Comparison of ENCODE assay signal across 8 mouse cellular contexts in the genomic region with DNA sequence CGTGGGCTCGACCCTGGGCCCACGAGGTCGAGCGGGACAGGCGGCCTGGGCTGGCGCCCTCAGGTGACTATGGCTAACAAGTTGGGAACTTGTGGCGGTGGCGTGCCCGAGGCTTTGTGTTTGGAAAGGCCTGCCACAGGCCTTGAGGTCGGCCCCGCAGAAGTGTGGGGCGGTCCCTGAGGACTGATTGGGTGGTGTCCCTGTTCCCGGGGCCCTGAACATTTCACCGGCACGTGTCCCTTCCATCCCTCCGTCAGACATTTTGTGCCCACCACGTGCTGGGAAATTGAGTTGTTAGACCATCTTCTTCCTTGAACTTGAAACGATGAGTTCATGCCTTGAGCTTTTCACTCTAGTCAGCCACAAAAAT. TPM values are rescaled to one million over a fixed set of nuclear protein-coding genes. Genes with fewer than 3 reads are reported as not detected.
DNase-seq lines count a peak whose midpoint lies in the region; ATAC-seq and TF ChIP-seq lines count a peak whose summit lies in the region.

No protein-coding gene starts in this region.

- H3K27me3 ChIP-seq in forebrain, embryonic 16.5 days (replicated peaks; ENCODE audit: control insufficient read depth, insufficient read depth, low read length) = no peaks in the 10 kb centered on the region
- no peaks in the 10 kb centered on the region for H3K27me3 ChIP-seq in hindbrain, embryonic 12.5 days

- H3K4me3 ChIP-seq in forebrain, embryonic 16.5 days (replicated peaks; ENCODE audit: low read length) = peak overlapping the region; percentile 94
- H3K4me3 ChIP-seq in hindbrain, embryonic 12.5 days = peak overlapping the region; percentile 94

- H3K36me3 ChIP-seq in forebrain, embryonic 16.5 days (ENCODE audit: control insufficient read depth, insufficient read depth) = no peaks in the 10 kb centered on the region
- 0 out of 2 replicates have a peak, but pooled peaks cover 4% of the 10 kb centered on the region for H3K36me3 ChIP-seq in hindbrain, embryonic 12.5 days

- no peaks in the 10 kb centered on the region for H3K9me3 ChIP-seq in forebrain, embryonic 16.5 days (ENCODE audit: control insufficient read depth, low read length)
- no peaks in the 10 kb centered on the region for H3K9me3 ChIP-seq in hindbrain, embryonic 12.5 days (replicated peaks)

- under 1% methylated on average over 18 of the region's 19 CpGs for WGBS in forebrain, embryonic 16.5 days
- under 1% methylated on average over 19 of the region's 19 CpGs for WGBS in hindbrain, embryonic 12.5 days

- peak overlapping the region; percentile 98 for H3K27ac ChIP-seq in forebrain, embryonic 16.5 days (ENCODE audit: low read length)
- peak overlapping the region; percentile 99 for H3K27ac ChIP-seq in hindbrain, embryonic 12.5 days

- H3K9ac ChIP-seq in forebrain, embryonic 16.5 days (replicated peaks; ENCODE audit: low read depth, low read length) = peak overlapping the region; percentile 97
- H3K9ac ChIP-seq in hindbrain, embryonic 12.5 days = peak overlapping the region; percentile 99

- no peak for TF ChIP-seq CTCF in brain, embryonic 14.5 days (IDR thresholded peaks at IDR 0.05; ENCODE audit: borderline replicate concordance, extremely low read depth, insufficient read depth, insufficient read length)

- H3K4me2 ChIP-seq in forebrain, embryonic 16.5 days (ENCODE audit: low read length) = peak overlapping the region; percentile 93
- peak overlapping the region; percentile 81 for H3K4me2 ChIP-seq in hindbrain, embryonic 12.5 days (replicated peaks)

- TF ChIP-seq POLR2A in brain, embryonic 14.5 days (IDR thresholded peaks at IDR 0.05; ENCODE audit: borderline replicate concordance, extremely low read depth, insufficient read depth, insufficient read length, poor library complexity, severe bottlenecking) = no peak

- peaks cover 34% of the 10 kb centered on the region for H3K4me1 ChIP-seq in forebrain, embryonic 16.5 days (replicated peaks; ENCODE audit: control insufficient read depth, insufficient read depth, low read length)
- H3K4me1 ChIP-seq in hindbrain, embryonic 12.5 days = peaks cover 23% of the 10 kb centered on the region

- ATAC-seq in forebrain, embryonic 16.5 days = no peak
- ATAC-seq in hindbrain, embryonic 12.5 days (ENCODE audit: low FRiP score) = peak; percentile 13; the same call in 1 of the 2 replicates

- peak; percentile 82 for DNase-seq in ES-CJ7 (ENCODE audit: low read depth, low spot score)
- DNase-seq in brain, embryonic 14.5 days (ENCODE audit: low read depth) = peak; percentile 86
- peak; percentile 41 to 47 for DNase-seq in layer of hippocampus, postnatal 14 days (ENCODE audit: low spot score in 2 of 2)
- peak; percentile 68 for DNase-seq in lung, postnatal 25 days (ENCODE audit: low spot score)
- peak; percentile 22 for DNase-seq in right cerebral cortex, adult 18-20 months
- DNase-seq in urinary bladder, adult 2 months (ENCODE audit: low spot score) = peak; percentile 50

RNA-seq across cellular contexts. Expression of a gene that starts 1.8 kb away (rescaled TPM):
- 28.6 and 65.2 TPM in 2 replicates for polyA plus RNA-seq in brain, embryonic 14.5 days (2012; rRNA removed)
- polyA plus RNA-seq in forebrain, embryonic 16.5 days (2015; fragmentation: Nextera tagmentation; extraction: Ambion mirVana) = 105 and 114 TPM in 2 replicates
- 207 and 211 TPM in 2 replicates for polyA plus RNA-seq in hindbrain, embryonic 12.5 days (2016; fragmentation: Nextera tagmentation; extraction: Ambion mirVana)
- total RNA-seq in layer of hippocampus, postnatal 14 days (2021) = 10 to 100 TPM; 47.2 to 52.9 TPM
- 26.7 and 71.9 TPM in 2 replicates for polyA plus RNA-seq in urinary bladder, adult 2 months (2012; rRNA removed)

RNA-seq across cellular contexts. Expression of a gene that starts 36.6 kb away (rescaled TPM):
- 63.7 and 64.8 TPM in 2 replicates for polyA plus RNA-seq in brain, embryonic 14.5 days (2012; rRNA removed)
- polyA plus RNA-seq in forebrain, embryonic 16.5 days (2015; fragmentation: Nextera tagmentation; extraction: Ambion mirVana) = 81.1 and 85.5 TPM in 2 replicates
- polyA plus RNA-seq in hindbrain, embryonic 12.5 days (2016; fragmentation: Nextera tagmentation; extraction: Ambion mirVana) = 74.3 and 76.5 TPM in 2 replicates
- total RNA-seq in layer of hippocampus, postnatal 14 days (2021) = 10 to 100 TPM; 24.0 to 24.6 TPM
- polyA plus RNA-seq in urinary bladder, adult 2 months (2012; rRNA removed) = 34.6 and 35.1 TPM in 2 replicates

RNA-seq across cellular contexts. Expression of a gene that starts 39.2 kb away (rescaled TPM):
- polyA plus RNA-seq in brain, embryonic 14.5 days (2012; rRNA removed) = 0.08 and 0.30 TPM in 2 replicates
- 0.09 and 0.10 TPM in 2 replicates for polyA plus RNA-seq in forebrain, embryonic 16.5 days (2015; fragmentation: Nextera tagmentation; extraction: Ambion mirVana)
- 2.4 and 4.3 TPM in 2 replicates for polyA plus RNA-seq in hindbrain, embryonic 12.5 days (2016; fragmentation: Nextera tagmentation; extraction: Ambion mirVana)
- not detected for total RNA-seq in layer of hippocampus, postnatal 14 days (2021)
- 0.06 and 0.07 TPM in 2 replicates for polyA plus RNA-seq in urinary bladder, adult 2 months (2012; rRNA removed)

Comparison
In these comparisons a context has a peak if more than half of its experiments do, and no peak if none do; other contexts are left out.
1. DNase-seq: peak in every context shown above with its lines; median percentile 86 in brain, embryonic 14.5 days; 82 in ES-CJ7; 68 in lung, postnatal 25 days; 50 in urinary bladder, adult 2 months; 44 in layer of hippocampus, postnatal 14 days; 22 in right cerebral cortex, adult 18-20 months.